Mouse (Mus musculus) splenic B cell, adult 2 months (primary cell): ENCODE measurements at regions not wholly inside any gene's neighbourhood (a gene's known extent, or its start where the extent isn't known, plus 50 kb on each side); places are given as distances from the start of the nearest gene placed in this dataset.

ENCODE experiments used
- DNase-seq: peaks from one replicate; pipeline ENCODE4 v3.0.0-alpha.2; 2011; ENCODE audit warnings: low read depth, low spot score
- H3K27me3 ChIP-seq: 2 replicates; pipeline ENCODE4 v1.6.1; 2012; ENCODE audit warnings: mild to moderate bottlenecking, low read length, moderate library complexity, mixed read lengths; ENCODE audit not compliant: control insufficient read depth, poor library complexity, insufficient read depth, severe bottlenecking
- H3K36me3 ChIP-seq: 2 replicates; pipeline ENCODE4 v1.6.1; 2012; ENCODE audit warnings: mild to moderate bottlenecking, low read length, moderate library complexity, mixed read lengths; ENCODE audit not compliant: control insufficient read depth, poor library complexity, insufficient read depth, severe bottlenecking

GRCm38 (mm10) chr7:111157287-111157686 is 74.5 kb upstream of the Eif4g2 start:
- Histone ChIP-seq H3K27me3 (no peaks in the 10 kb centered on the region), H3K36me3 (no peaks in the 10 kb centered on the region)
- DNase-seq = no peak

DNA sequence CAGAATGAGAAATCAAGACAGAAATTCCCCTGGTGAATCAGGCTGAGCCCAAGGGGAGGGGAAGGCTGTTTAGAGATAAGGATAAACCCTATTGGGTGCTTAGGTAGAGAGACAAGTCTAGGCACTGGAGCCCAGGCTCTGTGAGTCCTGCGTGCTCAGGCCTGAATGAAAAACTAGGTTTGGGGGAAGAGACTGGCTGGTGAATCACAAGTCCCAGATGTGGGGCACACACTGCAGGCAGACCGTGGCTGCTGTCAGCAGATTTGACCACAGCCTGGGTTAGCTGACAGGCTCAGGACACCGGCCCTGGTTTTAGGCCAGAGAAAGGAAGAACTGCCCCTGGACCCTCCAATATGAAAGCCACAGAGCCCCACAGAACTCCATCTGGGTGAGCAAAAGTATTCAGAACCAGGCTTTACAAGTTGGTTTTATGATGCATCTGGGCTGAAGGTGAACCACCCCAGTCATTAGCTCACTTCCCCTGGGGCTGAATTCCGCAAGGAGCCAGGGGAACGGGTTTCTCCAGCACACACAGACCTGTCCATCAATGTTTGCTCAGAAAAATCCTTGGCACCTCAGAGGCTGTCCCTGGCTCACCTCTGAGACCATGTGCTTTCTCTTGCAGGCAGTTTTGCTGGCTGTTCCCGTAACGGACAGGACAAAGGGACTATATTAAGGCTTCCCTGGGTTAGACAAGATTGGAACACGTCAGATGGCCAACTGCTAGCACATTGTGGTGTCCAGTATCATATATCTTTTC is 73.8 kb upstream of the Eif4g2 start:
- no peaks in the 10 kb centered on the region for H3K36me3 ChIP-seq
- H3K27me3 ChIP-seq = no peaks in the 10 kb centered on the region
- DNase-seq = no peak

DNA sequence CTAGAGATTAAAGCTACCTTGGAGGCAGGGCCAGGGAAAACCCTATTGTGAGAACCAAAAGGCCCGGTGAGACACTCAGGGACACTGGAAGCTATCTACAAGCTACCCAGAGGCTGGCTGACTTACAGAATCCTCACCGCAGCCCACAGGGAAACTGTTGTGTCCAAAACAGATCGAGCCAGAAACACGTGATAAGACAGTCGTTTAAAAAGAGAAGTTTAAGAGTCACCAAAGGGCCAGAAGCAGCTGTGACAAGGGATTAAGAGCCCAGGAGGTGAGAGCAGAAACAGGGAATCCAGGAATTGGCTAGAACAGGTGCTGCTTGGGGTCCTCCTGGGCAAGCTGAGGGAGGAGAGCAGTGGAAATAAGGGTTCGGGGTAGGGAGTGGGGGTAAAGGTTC is 73.2 kb upstream of the Eif4g2 start:
- H3K36me3 ChIP-seq = no peaks in the 10 kb centered on the region
- DNase-seq = no peak
- H3K27me3 ChIP-seq = no peaks in the 10 kb centered on the region

DNA sequence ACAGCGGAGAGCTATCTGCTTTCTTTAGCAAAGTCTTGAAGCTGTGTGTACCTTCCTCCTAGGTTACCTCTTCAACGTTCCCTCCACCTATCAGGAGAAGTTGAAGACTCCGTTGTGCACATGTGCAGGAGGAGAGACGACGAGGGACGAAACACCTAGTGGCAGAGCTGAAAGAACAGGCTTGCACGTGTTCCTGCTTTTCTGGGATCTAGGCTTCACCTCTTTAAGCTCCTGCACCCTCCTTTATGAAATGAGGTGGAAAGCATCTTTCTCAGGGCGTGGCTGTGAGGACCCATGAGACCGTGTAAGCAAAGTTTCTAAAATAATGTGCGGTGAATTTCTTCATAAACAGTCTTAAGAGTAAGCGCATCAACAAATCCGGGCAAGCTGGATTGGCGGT is 71.4 kb upstream of the Eif4g2 start:
- Histone ChIP-seq H3K36me3 (no peaks in the 10 kb centered on the region), H3K27me3 (no peaks in the 10 kb centered on the region)
- no peak for DNase-seq

DNA sequence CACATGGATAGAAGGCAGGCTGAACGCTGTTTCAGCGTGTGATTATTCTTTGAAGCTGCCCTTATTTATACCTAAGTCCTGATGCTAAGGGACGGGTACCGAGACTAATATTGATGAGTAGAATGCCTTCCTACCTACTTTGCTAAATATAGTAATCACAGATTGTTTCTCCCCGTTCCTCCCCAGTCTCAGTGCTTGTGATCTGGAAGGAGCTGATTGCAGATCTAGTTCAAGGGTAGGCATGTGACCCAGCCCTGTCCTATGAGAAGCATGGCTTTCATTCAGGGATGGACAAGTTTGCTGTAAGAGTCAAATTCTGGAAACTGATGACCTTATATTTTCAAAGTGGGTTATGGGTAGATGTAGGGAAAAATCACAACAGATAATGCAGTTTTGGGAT is 67.7 kb upstream of the Eif4g2 start:
- no peaks in the 10 kb centered on the region for H3K27me3 ChIP-seq
- no peaks in the 10 kb centered on the region for H3K36me3 ChIP-seq
- no peak for DNase-seq

GRCm38 (mm10) chr7:111150115-111150514 is 67.3 kb upstream of the Eif4g2 start:
- no peak for DNase-seq
- Histone ChIP-seq H3K36me3 (no peaks in the 10 kb centered on the region), H3K27me3 (no peaks in the 10 kb centered on the region)

DNA sequence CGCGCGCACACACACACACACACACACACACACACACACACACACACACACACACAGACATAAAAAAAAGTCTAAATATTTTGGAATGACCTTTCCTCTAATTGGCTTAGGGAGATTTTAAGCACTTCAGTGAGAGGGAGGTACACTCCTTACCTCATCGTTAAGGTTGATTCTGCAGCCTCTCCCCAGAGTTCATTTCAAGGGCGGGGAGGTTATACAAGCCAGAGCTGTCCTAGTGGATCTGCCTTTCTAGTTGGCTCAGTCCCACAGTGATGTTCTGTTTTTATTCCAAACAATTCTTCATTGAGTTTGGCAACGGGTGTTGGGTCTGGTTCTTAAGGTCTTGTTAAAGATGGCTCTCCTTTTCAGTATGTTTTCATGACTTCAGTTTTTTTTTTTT is 64.8 kb upstream of the Eif4g2 start:
- no peaks in the 10 kb centered on the region for H3K36me3 ChIP-seq
- DNase-seq = no peak
- H3K27me3 ChIP-seq = no peaks in the 10 kb centered on the region

- H3K36me3 ChIP-seq = no peaks in the 10 kb centered on the region
- DNase-seq = no peak
Measured at GRCm38 (mm10) chr7:111146670-111147069, 63.8 kb upstream of the Eif4g2 start.

GRCm38 (mm10) chr7:111144216-111144615 is 61.4 kb upstream of the Eif4g2 start:
- H3K27me3 ChIP-seq = no peaks in the 10 kb centered on the region
- DNase-seq = no peak
- no peaks in the 10 kb centered on the region for H3K36me3 ChIP-seq

More at GRCm38 (mm10) chr7:111146670-111147069, 63.8 kb upstream of the Eif4g2 start:
- H3K27me3 ChIP-seq = no peaks in the 10 kb centered on the region

- DNase-seq = no peak
- H3K27me3 ChIP-seq = no peaks in the 10 kb centered on the region
- H3K36me3 ChIP-seq = no peaks in the 10 kb centered on the region
Measured at GRCm38 (mm10) chr7:111141285-111141965, 58.6 kb upstream of the Eif4g2 start.

DNA sequence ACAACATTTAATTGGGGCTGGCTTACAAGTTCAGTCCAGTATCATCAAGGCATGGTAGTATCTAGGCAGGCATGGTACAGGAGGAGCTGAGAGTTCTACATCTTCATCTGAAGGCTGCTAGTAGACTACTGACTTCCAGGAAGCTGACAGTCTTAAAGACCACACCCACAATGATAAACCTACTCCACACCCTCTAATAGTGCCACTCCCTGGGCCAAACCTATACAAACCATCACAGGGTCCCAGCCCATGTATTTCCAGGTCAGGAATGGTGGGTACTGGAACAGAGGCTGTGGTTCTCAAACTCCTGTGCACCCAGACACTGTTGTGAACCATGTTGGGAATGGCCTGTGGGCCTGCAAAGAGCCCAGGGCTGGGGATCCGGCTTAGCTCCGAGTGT is 55.2 kb upstream of the Eif4g2 start:
- DNase-seq = no peak
- Histone ChIP-seq H3K36me3 (no peaks in the 10 kb centered on the region), H3K27me3 (no peaks in the 10 kb centered on the region)

DNA sequence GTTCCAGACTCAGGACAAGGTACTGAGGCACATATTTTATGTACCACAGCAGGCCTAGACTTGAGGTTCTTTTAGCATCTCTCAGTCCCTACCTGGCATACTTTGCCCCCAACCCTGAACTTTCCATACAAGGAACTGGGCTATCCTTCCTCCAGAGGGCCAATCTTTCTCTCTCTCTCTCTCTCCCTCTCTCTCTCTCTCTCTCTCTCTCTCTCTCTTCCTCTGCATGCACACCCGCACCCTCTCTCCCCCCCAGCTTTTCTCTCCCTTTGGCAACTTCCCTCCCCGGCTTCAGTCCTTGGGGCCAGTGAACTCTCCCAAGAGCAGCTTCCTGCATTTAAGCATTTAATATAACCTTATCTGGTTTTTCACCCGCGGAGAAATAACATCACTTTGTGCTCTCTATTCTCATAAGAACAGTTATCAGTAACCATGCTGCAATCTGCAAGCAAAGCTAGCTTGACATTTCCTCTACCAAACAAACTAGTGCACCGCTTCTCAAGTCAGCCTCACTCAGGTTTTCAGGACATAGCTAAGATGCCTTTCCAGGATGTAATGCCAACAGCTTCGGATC is 53.3 kb upstream of the Eif4g2 start:
- Histone ChIP-seq H3K27me3 (no peaks in the 10 kb centered on the region), H3K36me3 (no peaks in the 10 kb centered on the region)
- no peak for DNase-seq

- no peak for DNase-seq
- Histone ChIP-seq H3K27me3 (no peaks in the 10 kb centered on the region), H3K36me3 (no peaks in the 10 kb centered on the region)
Measured at GRCm38 (mm10) chr7:111134496-111134895, 51.7 kb upstream of the Eif4g2 start.
